Mouse (Mus musculus): Measurements from ENCODE around the gene Amz2. TPM values are rescaled to one million over a fixed set of nuclear protein-coding genes. Genes with fewer than 3 reads are reported as not detected.

Amz2 gene
- polyA plus RNA-seq, 1 experiment = 3.9 TPM

DNA sequence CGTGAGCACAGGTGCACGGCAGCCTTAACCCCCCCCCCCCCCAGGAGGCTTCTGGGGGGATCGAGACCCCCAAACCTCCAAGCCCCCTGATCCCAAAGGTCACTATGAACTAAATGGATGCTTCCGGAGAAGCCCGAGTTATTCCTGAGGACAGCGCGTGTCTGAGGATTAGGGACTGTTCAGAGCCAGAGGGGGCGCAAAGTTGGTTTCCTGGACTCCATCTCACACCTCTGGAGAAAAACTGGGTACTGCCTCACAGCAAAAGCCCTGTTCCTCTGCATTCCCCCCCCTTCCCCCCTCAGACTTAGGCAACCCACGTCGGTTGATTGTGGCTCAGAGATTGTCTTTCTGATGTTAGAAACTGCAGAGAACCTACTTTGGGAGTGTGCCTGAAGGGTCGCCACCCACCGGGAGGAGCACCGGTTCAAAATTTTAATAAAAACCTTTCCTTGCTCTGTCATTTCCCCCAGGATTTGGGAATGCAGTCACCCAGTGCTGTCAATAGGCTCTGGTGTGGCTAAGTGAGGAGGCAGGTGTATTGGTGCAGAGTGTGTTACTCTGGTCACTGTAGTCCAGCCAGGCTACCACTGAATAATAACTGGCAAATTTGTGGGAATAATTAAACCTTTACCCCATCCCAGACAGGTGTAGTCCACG lies 48.5 kb downstream of the Amz2 start:
- H3K36me3 ChIP-seq (replicated peaks; ENCODE audit: low read length) = peaks cover 12% of the 10 kb centered on the region
- H3K27me3 ChIP-seq (replicated peaks) = no peaks in the 10 kb centered on the region
- H3K9me3 ChIP-seq = no peaks in the 10 kb centered on the region
- peaks cover 72% of the 10 kb centered on the region for H3K4me1 ChIP-seq
- H3K4me3 ChIP-seq (replicated peaks) = peak overlapping the region; percentile 99
- no peak for TF ChIP-seq FLI1 (IDR thresholded peaks at IDR 0.05; ENCODE audit: low read length)
- no peak for TF ChIP-seq GATA1 (IDR thresholded peaks at IDR 0.05; ENCODE audit: borderline replicate concordance, low read length)

- Histone ChIP-seq H3K36me3 (replicated peaks; ENCODE audit: low read length) (peaks cover 10% of the 10 kb centered on the region), H3K4me1 (peaks cover 72% of the 10 kb centered on the region), H3K27me3 (replicated peaks) (no peaks in the 10 kb centered on the region), H3K9me3 (no peaks in the 10 kb centered on the region), H3K4me3 (replicated peaks) (no peak overlapping the region)
- TF ChIP-seq FLI1 (IDR thresholded peaks at IDR 0.05; ENCODE audit: low read length) = no peak
- no peak for TF ChIP-seq GATA1 (IDR thresholded peaks at IDR 0.05; ENCODE audit: borderline replicate concordance, low read length)
Measured at GRCm38 (mm10) chr11:109474836-109475235, 49.1 kb downstream of the Amz2 start.

- Histone ChIP-seq H3K4me1 (peaks cover 71% of the 10 kb centered on the region), H3K4me3 (replicated peaks) (no peak overlapping the region), H3K9me3 (no peaks in the 10 kb centered on the region), H3K27me3 (replicated peaks) (no peaks in the 10 kb centered on the region), H3K36me3 (replicated peaks; ENCODE audit: low read length) (peaks cover 14% of the 10 kb centered on the region)
- no peak for TF ChIP-seq FLI1 (IDR thresholded peaks at IDR 0.05; ENCODE audit: low read length)
- no peak for TF ChIP-seq GATA1 (IDR thresholded peaks at IDR 0.05; ENCODE audit: borderline replicate concordance, low read length)
Measured at GRCm38 (mm10) chr11:109475717-109476116, 50.0 kb downstream of the Amz2 start.

DNA sequence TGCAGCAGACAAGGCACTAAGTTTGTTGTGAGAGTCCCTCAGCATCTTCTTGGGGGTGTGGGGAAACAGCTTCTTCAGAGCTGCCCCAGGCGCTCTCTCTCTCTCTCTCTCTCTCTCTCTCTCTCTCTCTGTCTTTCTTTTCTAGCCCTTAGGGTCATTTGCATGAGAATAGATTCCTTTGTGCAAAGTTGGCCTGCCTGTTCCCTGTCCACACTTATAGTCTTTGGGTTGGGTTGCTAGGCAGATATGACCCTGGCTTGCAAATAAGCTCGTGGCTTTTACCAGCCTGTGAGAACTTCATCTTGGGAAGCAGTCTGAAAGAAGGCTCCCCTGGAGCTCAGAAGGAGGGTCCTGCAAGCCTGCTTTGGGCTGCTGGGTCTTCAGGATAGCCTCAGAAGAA lies 50.5 kb downstream of the Amz2 start:
- peaks cover 19% of the 10 kb centered on the region for H3K36me3 ChIP-seq (replicated peaks; ENCODE audit: low read length)
- H3K27me3 ChIP-seq (replicated peaks) = no peaks in the 10 kb centered on the region
- no peaks in the 10 kb centered on the region for H3K9me3 ChIP-seq
- no peak overlapping the region for H3K4me3 ChIP-seq (replicated peaks)
- H3K4me1 ChIP-seq = peaks cover 71% of the 10 kb centered on the region
- no peak for TF ChIP-seq GATA1 (IDR thresholded peaks at IDR 0.05; ENCODE audit: borderline replicate concordance, low read length)
- no peak for TF ChIP-seq FLI1 (IDR thresholded peaks at IDR 0.05; ENCODE audit: low read length)

GRCm38 (mm10) chr11:109476653-109477052 lies 50.9 kb downstream of the Amz2 start:
- Histone ChIP-seq H3K4me1 (peaks cover 72% of the 10 kb centered on the region), H3K4me3 (replicated peaks) (no peak overlapping the region)
- TF ChIP-seq GATA1 (IDR thresholded peaks at IDR 0.05; ENCODE audit: borderline replicate concordance, low read length) (no peak), FLI1 (IDR thresholded peaks at IDR 0.05; ENCODE audit: low read length) (no peak)

DNA sequence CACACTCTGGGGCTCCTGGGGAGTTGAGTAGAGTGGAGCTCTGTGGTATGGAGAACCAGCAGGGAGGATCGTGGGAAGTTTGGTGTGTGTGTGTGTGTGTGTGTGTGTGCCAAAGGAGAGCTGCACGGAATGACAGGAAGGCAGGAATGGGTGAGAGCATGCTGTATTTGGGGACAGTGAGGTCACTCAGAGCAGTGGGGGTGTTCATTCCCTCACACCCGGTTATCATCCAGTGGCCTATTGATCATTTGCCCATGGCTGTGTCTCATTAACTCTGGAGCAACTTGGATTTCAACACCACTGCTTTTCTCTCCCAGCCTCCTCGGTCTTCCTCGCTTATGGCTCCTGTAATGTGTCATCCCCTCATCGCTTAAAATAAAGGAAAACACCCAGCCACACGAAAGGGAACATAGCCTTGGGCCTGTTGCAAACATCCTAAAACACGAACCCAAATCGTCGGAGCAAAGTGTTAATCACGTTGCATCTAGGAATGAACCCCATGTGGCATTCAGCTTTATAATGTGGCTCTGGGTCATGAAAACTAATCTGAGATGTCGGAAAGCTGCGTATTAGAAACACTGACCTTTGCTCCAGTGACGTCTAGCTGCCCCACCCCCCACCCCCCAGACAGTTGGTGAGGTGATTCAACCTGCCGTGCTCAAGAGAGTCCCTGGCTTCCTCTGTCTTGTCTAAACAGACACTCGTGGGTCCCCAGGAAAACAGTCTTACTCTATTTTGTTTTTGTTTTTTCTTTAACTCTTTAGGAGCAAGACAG lies 52.0 kb downstream of the Amz2 start:
- Histone ChIP-seq H3K9me3 (peaks cover 2% of the 10 kb centered on the region; the same call in 1 of the 2 replicates), H3K27me3 (replicated peaks) (no peaks in the 10 kb centered on the region), H3K4me3 (replicated peaks) (no peak overlapping the region), H3K36me3 (replicated peaks; ENCODE audit: low read length) (peaks cover 27% of the 10 kb centered on the region), H3K4me1 (peaks cover 72% of the 10 kb centered on the region)
- TF ChIP-seq FLI1 (IDR thresholded peaks at IDR 0.05; ENCODE audit: low read length) = no peak

More at GRCm38 (mm10) chr11:109476653-109477052, 50.9 kb downstream of the Amz2 start:
- Histone ChIP-seq H3K27me3 (replicated peaks) (no peaks in the 10 kb centered on the region), H3K9me3 (no peaks in the 10 kb centered on the region), H3K36me3 (replicated peaks; ENCODE audit: low read length) (peaks cover 22% of the 10 kb centered on the region)

DNA sequence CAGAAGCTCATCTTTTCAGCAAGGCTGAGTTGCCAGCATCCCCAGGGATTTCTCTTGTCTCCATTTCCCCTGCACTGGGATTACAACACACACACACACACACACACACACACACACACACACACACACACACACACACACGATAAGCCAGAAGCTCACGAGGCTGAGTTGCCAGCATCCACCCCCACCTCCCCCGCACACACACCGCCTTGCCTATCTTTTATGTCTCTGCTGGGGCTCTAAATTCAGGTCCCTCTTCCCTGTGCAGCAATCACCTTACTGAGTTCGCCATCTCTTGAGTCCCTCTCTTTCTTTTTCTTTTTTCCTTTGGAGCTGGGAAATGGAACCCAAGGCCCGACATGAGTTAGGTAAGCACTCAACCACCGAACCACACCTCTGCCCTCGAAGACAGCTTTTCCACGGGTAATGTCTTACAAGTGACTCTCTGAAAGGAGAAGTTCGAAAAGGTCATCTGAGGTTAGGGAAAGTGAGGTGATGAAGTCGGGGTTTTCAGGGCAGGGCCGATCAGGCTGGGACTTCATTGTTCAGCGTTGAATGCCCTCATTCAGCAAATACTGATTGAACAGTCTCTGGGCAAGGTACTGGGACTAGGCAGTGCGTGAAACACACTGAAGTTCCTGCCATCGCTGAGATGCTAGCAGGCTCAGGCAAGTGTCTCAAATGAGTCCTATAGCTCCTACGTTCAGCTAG lies 54.0 kb downstream of the Amz2 start:
- no peaks in the 10 kb centered on the region for H3K27me3 ChIP-seq (replicated peaks)
- TF ChIP-seq GATA1 (IDR thresholded peaks at IDR 0.05; ENCODE audit: borderline replicate concordance, low read length) (no peak), FLI1 (IDR thresholded peaks at IDR 0.05; ENCODE audit: low read length) (no peak)
- H3K36me3 ChIP-seq (replicated peaks; ENCODE audit: low read length) = peaks cover 34% of the 10 kb centered on the region
- H3K9me3 ChIP-seq = peaks cover 4% of the 10 kb centered on the region; the same call in 1 of the 2 replicates
- peaks cover 66% of the 10 kb centered on the region for H3K4me1 ChIP-seq
- peak overlapping the region; percentile 21 for H3K4me3 ChIP-seq (replicated peaks)

DNA sequence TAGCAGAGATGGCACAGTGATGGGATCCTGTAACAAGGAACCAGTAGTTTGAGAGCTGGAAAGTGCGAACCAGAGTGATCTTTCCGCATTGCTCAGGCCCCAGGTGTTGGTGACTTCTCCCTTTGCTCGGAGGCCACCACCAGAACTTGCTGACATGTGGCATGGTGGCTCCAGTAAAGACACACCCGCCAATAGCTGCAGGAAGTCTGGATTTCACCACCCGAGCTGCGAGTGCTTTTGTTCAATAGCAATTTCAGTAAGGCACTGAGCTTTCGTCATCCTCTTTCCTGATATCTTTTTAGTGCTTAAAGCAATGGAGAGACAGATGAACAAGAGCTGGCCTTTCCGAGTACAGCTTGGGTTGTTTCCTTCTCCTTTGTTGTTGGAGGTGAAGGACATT lies 54.7 kb downstream of the Amz2 start:
- peaks cover 4% of the 10 kb centered on the region; the same call in 1 of the 2 replicates for H3K9me3 ChIP-seq
- TF ChIP-seq GATA1 (IDR thresholded peaks at IDR 0.05; ENCODE audit: borderline replicate concordance, low read length) (no peak), FLI1 (IDR thresholded peaks at IDR 0.05; ENCODE audit: low read length) (no peak)
- peaks cover 39% of the 10 kb centered on the region for H3K36me3 ChIP-seq (replicated peaks; ENCODE audit: low read length)
- H3K27me3 ChIP-seq (replicated peaks) = no peaks in the 10 kb centered on the region
- H3K4me1 ChIP-seq = peaks cover 69% of the 10 kb centered on the region
- H3K4me3 ChIP-seq (replicated peaks) = no peak overlapping the region

DNA sequence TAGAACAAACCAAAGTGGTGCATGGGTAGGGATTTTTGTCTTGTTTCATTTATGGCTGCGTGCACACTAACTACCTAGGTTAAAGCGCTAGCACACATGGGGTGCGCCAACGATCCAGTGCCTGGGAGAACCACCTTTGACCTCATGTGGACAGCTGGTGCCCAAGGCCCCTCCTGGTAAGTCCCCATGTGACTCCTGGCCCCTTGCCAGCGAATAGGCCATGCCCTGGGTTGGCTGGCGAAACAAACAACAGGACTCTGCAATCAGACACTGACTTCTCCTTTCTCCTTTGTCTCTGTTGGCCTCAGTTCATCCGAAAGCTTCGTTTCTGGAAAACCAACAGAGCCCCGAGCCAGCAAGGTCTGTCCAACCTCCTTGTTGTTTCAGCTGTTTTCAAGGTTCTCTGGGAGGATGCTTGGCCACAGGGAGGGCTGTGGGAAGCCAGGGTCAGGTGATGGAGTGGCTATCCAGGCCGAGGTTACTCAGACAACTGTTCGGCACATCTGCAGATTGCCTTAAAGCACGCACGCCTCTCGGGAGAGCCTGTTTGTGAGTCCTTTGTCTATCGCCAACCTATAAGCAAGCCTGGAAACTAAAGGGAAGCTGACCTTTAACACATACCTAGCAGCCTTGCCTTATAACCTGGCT lies 59.8 kb downstream of the Amz2 start:
- peaks cover 50% of the 10 kb centered on the region for H3K36me3 ChIP-seq (replicated peaks; ENCODE audit: low read length)
- peaks cover 62% of the 10 kb centered on the region for H3K4me1 ChIP-seq
- no peaks in the 10 kb centered on the region for H3K27me3 ChIP-seq (replicated peaks)
- H3K9me3 ChIP-seq = peaks cover 4% of the 10 kb centered on the region; the same call in 1 of the 2 replicates
- H3K4me3 ChIP-seq (replicated peaks) = no peak overlapping the region
- TF ChIP-seq FLI1 (IDR thresholded peaks at IDR 0.05; ENCODE audit: low read length) = no peak
- no peak for TF ChIP-seq GATA1 (IDR thresholded peaks at IDR 0.05; ENCODE audit: borderline replicate concordance, low read length)
